Mouse (Mus musculus) leukemia stem cell, adult 10-12 weeks (primary cell): Measurements from ENCODE around the gene Lypd8. TPM values are rescaled to one million over a fixed set of nuclear protein-coding genes. Genes with fewer than 3 reads are reported as not detected.

Experiments
- polyA plus RNA-seq: library from polyadenylated mRNA; stranded (reverse); fragments of >175 nt; gene quantifications from 2 replicates; pipeline ENCODE4 v1.2.3, GENCODE M21; 2012; ENCODE audit warnings: low replicate concordance

Lypd8 gene
- polyA plus RNA-seq, result not detected in 2 replicates

GRCm38 (mm10) chr11:58378763-58379278 is at the start of gene Lypd8:
Gene Lypd8, plus strand, starts transcription at chr11:58379043.

DNA sequence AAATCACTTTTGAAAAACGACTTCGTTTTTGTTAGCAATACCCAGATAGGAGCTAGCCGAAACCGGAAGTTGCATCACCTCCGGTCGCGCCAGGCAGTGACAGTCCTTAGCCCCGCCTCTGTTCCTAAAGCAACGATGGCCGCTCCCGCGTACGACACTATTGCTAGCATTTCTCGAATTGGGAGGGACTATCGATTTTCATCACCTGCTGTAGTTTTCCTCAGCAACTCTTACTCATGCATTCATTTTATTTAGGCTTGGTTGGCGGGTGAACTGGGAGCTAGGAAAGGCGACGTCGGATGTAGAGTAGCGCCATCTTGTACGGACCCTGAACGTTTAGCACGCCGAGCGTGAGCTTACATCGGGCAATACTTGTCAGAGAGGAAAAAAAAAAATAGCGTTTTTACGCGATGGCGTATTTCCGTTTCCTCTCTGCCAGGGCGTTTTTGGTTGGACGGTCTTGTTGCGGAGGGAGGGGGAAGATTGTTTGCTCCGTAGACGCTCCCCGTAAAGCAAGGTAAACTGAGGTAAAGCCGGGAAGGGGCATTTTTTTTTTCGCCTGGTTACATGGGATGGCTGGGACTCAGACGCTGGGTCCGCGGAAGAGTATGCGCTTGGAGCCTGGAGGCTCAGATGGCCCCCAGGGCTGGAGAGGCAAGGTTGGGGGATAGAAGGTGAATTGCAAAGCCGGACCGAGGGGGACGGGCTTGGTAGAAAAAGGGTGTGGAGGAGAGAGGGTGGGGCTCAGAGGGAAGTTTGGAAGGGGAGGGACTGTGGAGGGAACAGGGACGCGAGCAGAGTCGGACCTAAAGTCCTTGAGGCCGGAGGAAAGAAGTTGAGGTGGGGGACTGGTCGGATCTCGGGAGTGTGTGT is 48.3 kb upstream of the Lypd8 start, which contains the start of the genes Zfp672 and Sh3bp5l:
Gene Zfp672, minus strand, starts transcription at position 64 of the 873 bp plus-strand sequence.
Gene Sh3bp5l, plus strand, starts transcription at position 449 of the 873 bp plus-strand sequence.

DNA sequence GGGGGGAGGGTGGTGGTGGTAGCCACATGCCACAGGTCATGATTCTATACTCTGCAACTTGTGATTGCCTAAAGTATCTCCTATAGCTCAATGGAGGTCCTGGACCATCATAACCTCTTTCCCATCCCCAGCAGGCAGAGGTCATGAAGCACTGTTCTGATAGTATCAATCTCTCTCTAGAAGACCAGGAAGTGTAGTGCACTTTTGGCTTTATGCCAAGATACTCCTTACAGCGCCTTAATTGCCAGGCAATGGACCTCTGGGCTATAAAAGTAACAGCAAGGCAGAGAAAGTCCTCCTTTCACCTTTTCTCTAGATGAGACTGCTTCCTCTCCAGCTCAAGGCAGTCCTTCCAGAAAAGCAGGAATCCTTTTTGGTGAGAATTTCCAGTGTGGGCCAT is 42.0 kb downstream of the Lypd8 start, which contains the start of gene 1810065E05Rik:
Gene 1810065E05Rik, plus strand, starts transcription at position 297 of the 400 bp plus-strand sequence.

GRCm38 (mm10) chr11:58432259-58432658 is 53.4 kb downstream of the Lypd8 start, which contains the start of gene Gm12253:
Gene Gm12253, plus strand, starts transcription at chr11:58432559.

Other genes with a start within 250 kb of the Lypd8 start
- gene Gemin5, start 210.5 kb upstream of the Lypd8 start, polyA plus RNA-seq, result 5.4 and 15.5 TPM in 2 replicates
- 9.7 and 17.5 TPM in 2 replicates for gene Mrpl22, start 207.4 kb upstream of the Lypd8 start, polyA plus RNA-seq
- gene Igtp, start 179.5 kb upstream of the Lypd8 start, polyA plus RNA-seq, result 3.9 and 13.2 TPM in 2 replicates
- 0.48 and 4.8 TPM in 2 replicates for gene Irgm2, start 179.4 kb upstream of the Lypd8 start, polyA plus RNA-seq
- gene 4930438A08Rik, start 104.2 kb upstream of the Lypd8 start, polyA plus RNA-seq, result 0.10 TPM in 1 of 2 replicates, not detected in the other
- 25.2 and 34.0 TPM in 2 replicates for gene Zfp692, start 72.0 kb upstream of the Lypd8 start, polyA plus RNA-seq
- gene Zfp672, start 48.7 kb upstream of the Lypd8 start, polyA plus RNA-seq, result 10.0 and 24.2 TPM in 2 replicates
- 21.9 and 39.3 TPM in 2 replicates for gene Sh3bp5l, start 48.3 kb upstream of the Lypd8 start, polyA plus RNA-seq
- gene 1810065E05Rik, start 42.1 kb downstream of the Lypd8 start, polyA plus RNA-seq, result not detected in 2 replicates
- not detected in 2 replicates for gene Gm12253, start 53.5 kb downstream of the Lypd8 start, polyA plus RNA-seq
- gene Lypd9, start 73.9 kb downstream of the Lypd8 start, polyA plus RNA-seq, result not detected in 2 replicates
- not detected in 2 replicates for gene Olfr30, start 83.2 kb downstream of the Lypd8 start, polyA plus RNA-seq
- not detected in 2 replicates for gene Olfr332, start 113.5 kb downstream of the Lypd8 start, polyA plus RNA-seq
- gene Olfr331, start 123.5 kb downstream of the Lypd8 start, polyA plus RNA-seq, result not detected in 2 replicates
- not detected in 2 replicates for gene Olfr330, start 155.8 kb downstream of the Lypd8 start, polyA plus RNA-seq
- gene Olfr329-ps, start 167.4 kb downstream of the Lypd8 start, polyA plus RNA-seq, result not detected in 2 replicates
- not detected in 2 replicates for gene Olfr328, start 176.6 kb downstream of the Lypd8 start, polyA plus RNA-seq
- not detected in 2 replicates for gene Olfr224, start 191.5 kb downstream of the Lypd8 start, polyA plus RNA-seq
- gene Olfr325, start 198.7 kb downstream of the Lypd8 start, polyA plus RNA-seq, result not detected in 2 replicates
- gene Olfr324, start 216.1 kb downstream of the Lypd8 start, polyA plus RNA-seq, result not detected in 2 replicates
- gene 2210407C18Rik, start 237.0 kb downstream of the Lypd8 start, polyA plus RNA-seq, result not detected in 2 replicates